Mouse (Mus musculus) liver, postnatal 0 days (tissue): ENCODE results near the gene Noa1.

Experiments
- CTCF ChIP-seq: sonication (generic); IDR thresholded peaks from 2 replicates; pipeline ENCODE4 v1.5.1; 2016; ENCODE audit warnings: antibody characterized with exemption, low read depth
- EP300 ChIP-seq: IDR thresholded peaks from 2 replicates; pipeline ENCODE4 v1.6.1; 2016; ENCODE audit warnings: antibody characterized with exemption, low read depth, mild to moderate bottlenecking

- TF ChIP-seq CTCF, result no peak
- TF ChIP-seq EP300, result no peak
Observed at GRCm38 (mm10) chr5:77309051-77309906, 605 bp downstream of the Noa1 start.
